Mouse (Mus musculus) brain, embryonic 14.5 days (tissue): ENCODE measurements at regions not wholly inside any gene's neighbourhood (a gene's known extent, or its start where the extent isn't known, plus 50 kb on each side); places are given as distances from the start of the nearest gene placed in this dataset.

Source experiments
- CTCF ChIP-seq: fragments of 200-500 bp; IDR thresholded peaks from 2 replicates; pipeline ENCODE4 v1.5.1; 2012; ENCODE audit warnings: inconsistent platforms, mild to moderate bottlenecking, moderate library complexity, borderline replicate concordance; ENCODE audit not compliant: insufficient read depth, insufficient read length; ENCODE audit errors: extremely low read depth
- POLR2A ChIP-seq: fragments of 200-500 bp; IDR thresholded peaks from 2 replicates; pipeline ENCODE4 v1.6.1; 2012; ENCODE audit warnings: mild to moderate bottlenecking, inconsistent platforms, borderline replicate concordance; ENCODE audit not compliant: poor library complexity, insufficient read depth, insufficient read length, severe bottlenecking; ENCODE audit errors: extremely low read depth

GRCm38 (mm10) chr5:45957766-45958165 is 100.4 kb upstream of the Lcorl start:
- TF ChIP-seq POLR2A (no peak), CTCF (no peak)
